Mouse (Mus musculus) lung, postnatal 0 days (tissue): ENCODE results near the gene Gnai3. TPM values are rescaled to one million over a fixed set of nuclear protein-coding genes. Genes with fewer than 3 reads are reported as not detected.

Source experiments
- ATAC-seq: fragments of 200-750 bp; cut with Nextera tagmentation; 2 replicates; pipeline ENCODE4 v1.8.0; 2017; ENCODE audit warnings: moderate library complexity
- DNase-seq: peaks from one replicate; pipeline ENCODE4 v3.0.0-alpha.2; 2016; ENCODE audit warnings: low spot score
- H3K27ac ChIP-seq: fragments of 300-500 bp; sonication (generic); 2 replicates; pipeline ENCODE4 v1.5.1; 2014; ENCODE audit warnings: antibody characterized with exemption, mild to moderate bottlenecking, low read length, mixed read lengths
- H3K27me3 ChIP-seq: fragments of 300-500 bp; sonication (generic); replicated peaks from 2 replicates; pipeline ENCODE4 v1.6.1; 2014; ENCODE audit warnings: low read length, mixed read lengths; ENCODE audit not compliant: insufficient read depth
- H3K36me3 ChIP-seq: fragments of 300-500 bp; sonication (generic); 2 replicates; pipeline ENCODE4 v1.6.1; 2014; ENCODE audit warnings: low read length, mixed read lengths; ENCODE audit not compliant: insufficient read depth
- H3K4me1 ChIP-seq: fragments of 300-500 bp; sonication (generic); 2 replicates; pipeline ENCODE4 v1.6.1; 2014; ENCODE audit warnings: antibody characterized with exemption, low read depth, low read length, mixed read lengths; ENCODE audit not compliant: insufficient read depth
- H3K4me2 ChIP-seq: fragments of 300-500 bp; sonication (generic); replicated peaks from 2 replicates; pipeline ENCODE4 v1.6.1; 2014; ENCODE audit warnings: low read depth, mild to moderate bottlenecking, low read length, moderate library complexity, mixed read lengths
- H3K4me3 ChIP-seq: fragments of 300-500 bp; sonication (generic); 2 replicates; pipeline ENCODE4 v1.5.1; 2014; ENCODE audit warnings: low read depth, low read length
- H3K9ac ChIP-seq: fragments of 300-500 bp; sonication (generic); replicated peaks from 2 replicates; pipeline ENCODE4 v1.6.1; 2014; ENCODE audit warnings: low read depth, mild to moderate bottlenecking
- H3K9me3 ChIP-seq: fragments of 300-500 bp; sonication (generic); 2 replicates; pipeline ENCODE4 v1.6.1; 2016; ENCODE audit warnings: low read length, mixed read lengths
- CTCF ChIP-seq: IDR thresholded peaks from 2 replicates; pipeline ENCODE4 v1.5.1; 2016; ENCODE audit warnings: antibody characterized with exemption, mild to moderate bottlenecking
- EP300 ChIP-seq: IDR thresholded peaks from 2 replicates; pipeline ENCODE4 v1.6.1; 2016; ENCODE audit warnings: antibody characterized with exemption, mild to moderate bottlenecking, control low read depth
- WGBS: fragments of 180-500 bp; shearing (Covaris S2); extraction: QIAGEN DNeasy Blood & Tissue Kit; methylation state at CpG from one replicate; pipeline ENCODE4 v1.1.7; 2014; 5-methylcytosine and 5-hydroxymethylcytosine counted together
- polyA plus RNA-seq: library from polyadenylated mRNA; unstranded; fragments of >200 nt; fragmentation: Nextera tagmentation; extraction: Ambion mirVana; gene quantifications from 2 replicates; pipeline ENCODE4 v1.2.1, GENCODE M21; 2015

The Gnai3 gene
- polyA plus RNA-seq, 1 experiment from 2014 or later: 87.4 TPM

DNA sequence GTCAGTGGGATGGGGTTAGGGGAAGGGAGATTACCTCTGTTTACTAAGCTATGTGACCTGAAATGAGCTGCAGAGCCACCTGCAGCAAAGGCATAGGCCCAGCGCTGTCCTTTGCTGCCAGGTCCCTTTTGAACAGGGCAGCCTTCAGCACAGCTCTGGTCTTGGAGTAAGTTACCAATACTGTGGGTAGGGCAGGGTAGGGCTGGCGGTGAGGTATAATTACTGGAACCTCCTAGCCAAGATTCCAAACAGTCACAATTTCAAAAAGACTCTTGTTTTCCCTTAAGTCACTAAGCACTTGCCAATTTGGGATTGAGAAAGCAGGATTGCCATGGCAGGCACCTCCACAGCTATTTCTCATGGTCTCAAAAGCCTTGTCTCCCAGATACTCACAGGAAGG is 55.4 kb downstream of the Gnai3 start:
- TF ChIP-seq CTCF: no peak
- no peak for TF ChIP-seq EP300
- H3K4me1 ChIP-seq: peaks cover 6% of the 10 kb centered on the region; the same call in 1 of the 2 replicates
- H3K27ac ChIP-seq: no peak overlapping the region
- WGBS: 80% methylated on average over 2 of the region's 2 CpGs
- no peak overlapping the region for H3K9ac ChIP-seq
- H3K9me3 ChIP-seq: no peaks in the 10 kb centered on the region
- no peak for ATAC-seq
- no peaks in the 10 kb centered on the region for H3K36me3 ChIP-seq
- no peak overlapping the region for H3K4me2 ChIP-seq
- no peak for DNase-seq
- H3K27me3 ChIP-seq: no peaks in the 10 kb centered on the region
- H3K4me3 ChIP-seq: no peak overlapping the region

GRCm38 (mm10) chr3:108089916-108090315 is 56.0 kb downstream of the Gnai3 start:
- Histone ChIP-seq H3K36me3 (no peaks in the 10 kb centered on the region), H3K4me2 (no peak overlapping the region), H3K27ac (no peak overlapping the region), H3K9ac (no peak overlapping the region), H3K9me3 (no peaks in the 10 kb centered on the region), H3K27me3 (no peaks in the 10 kb centered on the region), H3K4me3 (no peak overlapping the region), H3K4me1 (peaks cover 9% of the 10 kb centered on the region; the same call in 1 of the 2 replicates)
- TF ChIP-seq CTCF (no peak), EP300 (no peak)
- ATAC-seq (no peak), DNase-seq (no peak)
- WGBS: 48% methylated on average over 2 of the region's 2 CpGs

DNA sequence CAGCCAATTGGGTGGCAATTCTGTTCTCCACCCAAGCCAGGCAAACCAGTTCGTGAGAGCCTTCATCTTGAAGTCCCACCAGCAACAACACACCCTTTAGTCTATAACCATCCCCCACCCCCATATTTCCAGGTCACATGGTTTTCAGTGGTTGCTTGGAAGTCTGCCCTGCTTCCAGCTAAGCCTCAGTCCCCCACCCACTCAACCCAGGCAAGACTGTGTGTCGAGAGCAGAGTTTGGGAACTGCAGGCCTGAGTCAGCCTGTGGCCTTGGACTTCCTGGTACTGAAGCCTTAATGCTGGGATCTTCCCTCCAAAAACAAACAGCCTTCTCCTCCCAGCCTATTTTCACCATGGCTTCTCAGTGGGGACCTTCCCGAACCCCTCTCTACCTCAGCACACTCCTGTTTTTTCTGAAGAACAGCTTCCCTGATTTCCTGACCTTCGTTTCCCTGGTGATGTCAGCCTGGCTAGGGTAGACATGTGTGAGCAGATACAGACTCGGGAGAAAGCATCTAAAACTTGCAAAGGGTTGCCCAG is 57.0 kb downstream of the Gnai3 start:
- Histone ChIP-seq H3K36me3 (no peaks in the 10 kb centered on the region), H3K4me3 (no peak overlapping the region), H3K4me1 (peaks cover 11% of the 10 kb centered on the region; the same call in 1 of the 2 replicates), H3K9me3 (no peaks in the 10 kb centered on the region), H3K27me3 (no peaks in the 10 kb centered on the region), H3K27ac (no peak overlapping the region), H3K4me2 (no peak overlapping the region), H3K9ac (no peak overlapping the region)
- ATAC-seq (no peak), DNase-seq (no peak)
- TF ChIP-seq EP300 (no peak), CTCF (no peak)
- WGBS: 35% methylated on average over 5 of the region's 5 CpGs

DNA sequence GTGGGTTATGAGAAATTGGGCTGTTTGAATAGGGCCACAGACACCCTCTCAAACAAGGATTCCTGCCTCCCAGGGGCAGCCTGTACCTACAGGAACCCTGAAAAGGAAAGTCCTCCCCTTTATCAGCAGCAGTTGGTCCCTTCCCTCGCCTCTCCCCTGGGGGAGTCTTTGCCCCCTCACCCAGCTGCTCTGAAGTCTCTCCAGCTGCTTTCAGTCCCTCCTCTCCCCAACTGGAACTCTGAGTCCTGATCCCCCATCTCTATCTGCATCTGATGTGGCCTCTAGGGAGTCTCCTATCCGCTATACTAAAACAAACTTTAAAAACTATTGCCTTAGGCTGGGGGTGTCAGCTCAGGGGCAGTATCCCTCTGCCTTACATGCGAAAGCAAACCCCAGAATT is 58.6 kb downstream of the Gnai3 start:
- Histone ChIP-seq H3K27ac (no peak overlapping the region), H3K4me1 (peaks cover 14% of the 10 kb centered on the region; the same call in 1 of the 2 replicates), H3K9ac (no peak overlapping the region)

GRCm38 (mm10) chr3:108086470-108086979 is 59.4 kb downstream of the Gnai3 start, which contains the start of gene Ampd2:
TSS of gene Ampd2 (minus strand) at chr3:108086651.
- peak; percentile 46 for ATAC-seq
- H3K4me1 ChIP-seq: peaks cover 14% of the 10 kb centered on the region; the same call in 1 of the 2 replicates
- under 1% methylated on average over 29 of the region's 29 CpGs for WGBS

More for the DNA sequence above, 58.6 kb downstream of the Gnai3 start:
- Histone ChIP-seq H3K36me3 (no peaks in the 10 kb centered on the region), H3K9me3 (no peaks in the 10 kb centered on the region), H3K4me2 (no peak overlapping the region), H3K27me3 (no peaks in the 10 kb centered on the region), H3K4me3 (no peak overlapping the region)
- DNase-seq (no peak), ATAC-seq (no peak)
- TF ChIP-seq EP300 (no peak), CTCF (no peak)
- 91% methylated on average over 3 of the region's 3 CpGs for WGBS

GRCm38 (mm10) chr3:108085721-108086469 is 60.1 kb downstream of the Gnai3 start:
- DNase-seq: peak; percentile 89
- Histone ChIP-seq H3K4me2 (peak overlapping the region; percentile 100), H3K27ac (peak overlapping the region; percentile 57), H3K9me3 (no peaks in the 10 kb centered on the region), H3K9ac (peak overlapping the region; percentile 48), H3K36me3 (no peaks in the 10 kb centered on the region), H3K27me3 (no peaks in the 10 kb centered on the region), H3K4me3 (peak overlapping the region; percentile 60), H3K4me1 (peaks cover 14% of the 10 kb centered on the region; the same call in 1 of the 2 replicates)
- TF ChIP-seq EP300 (no peak), CTCF (no peak)
- ATAC-seq: peak; percentile 83
- 0% methylated on average over 31 of the region's 31 CpGs for WGBS

More at GRCm38 (mm10) chr3:108086470-108086979, 59.4 kb downstream of the Gnai3 start, which contains the start of gene Ampd2:
- no peak for TF ChIP-seq EP300
- no peak for TF ChIP-seq CTCF
- Histone ChIP-seq H3K4me3 (peak within 1 kb of the TSS; percentile 60), H3K9ac (peak within 1 kb of the TSS; percentile 48), H3K9me3 (no peaks in the 10 kb centered on the region), H3K4me2 (peak within 1 kb of the TSS; percentile 100), H3K27me3 (no peaks in the 10 kb centered on the region), H3K27ac (peak within 1 kb of the TSS; percentile 57), H3K36me3 (no peaks in the 10 kb centered on the region)
- DNase-seq: peak; percentile 79
